Mouse (Mus musculus): ENCODE measurements around the gene Gnat2. TPM values are rescaled to one million over a fixed set of nuclear protein-coding genes. Genes with fewer than 3 reads are reported as not detected.

The Gnat2 gene
- 0.90 and 1.3 TPM in 2 replicates for polyA plus RNA-seq (2016; fragmentation: Nextera tagmentation; extraction: Ambion mirVana)

GRCm38 (mm10) chr3:108092536-108093115 lies at the start of gene Gnat2:
TSS of gene Gnat2 (plus strand) at chr3:108092789.
- Histone ChIP-seq H3K4me3 (no peak within 1 kb of the TSS), H3K4me1 (peaks cover 14% of the 10 kb centered on the region), H3K27ac (replicated peaks) (no peak within 1 kb of the TSS), H3K36me3 (replicated peaks) (no peaks in the 10 kb centered on the region), H3K27me3 (replicated peaks; ENCODE audit: low read depth, poor library complexity, severe bottlenecking) (no peaks in the 10 kb centered on the region), H3K9me3 (no peaks in the 10 kb centered on the region)
- DNase-seq (ENCODE audit: low spot score): no peak
- WGBS: 75% methylated on average over 15 of the region's 15 CpGs

GRCm38 (mm10) chr3:108044394-108045140 lies 48.0 kb upstream of the Gnat2 start, which contains the start of gene Gstm4:
TSS of gene Gstm4 (minus strand) at chr3:108044894.
- Histone ChIP-seq H3K4me1 (peaks cover 18% of the 10 kb centered on the region), H3K27ac (replicated peaks) (peak within 1 kb of the TSS; percentile 81), H3K4me3 (peak within 1 kb of the TSS; percentile 69), H3K9me3 (no peaks in the 10 kb centered on the region), H3K36me3 (replicated peaks) (no peaks in the 10 kb centered on the region), H3K27me3 (replicated peaks; ENCODE audit: low read depth, poor library complexity, severe bottlenecking) (no peaks in the 10 kb centered on the region)
- 7% methylated on average over 29 of the region's 29 CpGs for WGBS
- peak; percentile 87 for DNase-seq (ENCODE audit: low spot score)

- DNase-seq (ENCODE audit: low spot score): no peak
- Histone ChIP-seq H3K9me3 (no peaks in the 10 kb centered on the region), H3K27me3 (replicated peaks; ENCODE audit: low read depth, poor library complexity, severe bottlenecking) (no peaks in the 10 kb centered on the region), H3K27ac (replicated peaks) (no peak overlapping the region), H3K4me3 (no peak overlapping the region), H3K36me3 (replicated peaks) (no peaks in the 10 kb centered on the region), H3K4me1 (peaks cover 11% of the 10 kb centered on the region)
- WGBS: 94% methylated on average over 2 of the region's 2 CpGs
These were observed 45.5 kb upstream of the Gnat2 start for GRCm38 (mm10) chr3:108046944-108047655.

GRCm38 (mm10) chr3:108048306-108048705 lies 44.3 kb upstream of the Gnat2 start:
- peaks cover 11% of the 10 kb centered on the region for H3K4me1 ChIP-seq
- H3K27ac ChIP-seq (replicated peaks): no peak overlapping the region
- no peak for DNase-seq (ENCODE audit: low spot score)
- no peak overlapping the region for H3K4me3 ChIP-seq
- H3K36me3 ChIP-seq (replicated peaks): no peaks in the 10 kb centered on the region
- no peaks in the 10 kb centered on the region for H3K9me3 ChIP-seq
- no peaks in the 10 kb centered on the region for H3K27me3 ChIP-seq (replicated peaks; ENCODE audit: low read depth, poor library complexity, severe bottlenecking)
- WGBS: 82% methylated on average over 3 of the region's 3 CpGs

- H3K27ac ChIP-seq (replicated peaks): no peak overlapping the region
- WGBS: 89% methylated on average over 5 of the region's 5 CpGs
- H3K9me3 ChIP-seq: no peaks in the 10 kb centered on the region
- no peaks in the 10 kb centered on the region for H3K4me1 ChIP-seq
- H3K27me3 ChIP-seq (replicated peaks; ENCODE audit: low read depth, poor library complexity, severe bottlenecking): no peaks in the 10 kb centered on the region
- H3K4me3 ChIP-seq: no peak overlapping the region
- DNase-seq (ENCODE audit: low spot score): no peak
- H3K36me3 ChIP-seq (replicated peaks): no peaks in the 10 kb centered on the region
These were observed 42.1 kb upstream of the Gnat2 start for GRCm38 (mm10) chr3:108050493-108050892.

- WGBS: 23% methylated on average over 7 of the region's 7 CpGs
- Histone ChIP-seq H3K36me3 (replicated peaks) (no peaks in the 10 kb centered on the region), H3K9me3 (no peaks in the 10 kb centered on the region), H3K27me3 (replicated peaks; ENCODE audit: low read depth, poor library complexity, severe bottlenecking) (no peaks in the 10 kb centered on the region), H3K4me3 (peak overlapping the region; percentile 16; the same call in 1 of the 2 replicates), H3K27ac (replicated peaks) (no peak overlapping the region), H3K4me1 (peaks cover 3% of the 10 kb centered on the region; the same call in 1 of the 2 replicates)
- peak; percentile 41 for DNase-seq (ENCODE audit: low spot score)
These were observed 31.2 kb upstream of the Gnat2 start for GRCm38 (mm10) chr3:108061420-108061819.

- 87% methylated on average over 8 of the region's 8 CpGs for WGBS
- DNase-seq (ENCODE audit: low spot score): no peak
- H3K4me1 ChIP-seq: peaks cover 3% of the 10 kb centered on the region; the same call in 1 of the 2 replicates
- no peaks in the 10 kb centered on the region for H3K27me3 ChIP-seq (replicated peaks; ENCODE audit: low read depth, poor library complexity, severe bottlenecking)
- no peak overlapping the region for H3K27ac ChIP-seq (replicated peaks)
- H3K36me3 ChIP-seq (replicated peaks): no peaks in the 10 kb centered on the region
- no peak overlapping the region for H3K4me3 ChIP-seq
- no peaks in the 10 kb centered on the region for H3K9me3 ChIP-seq
These were observed 29.9 kb upstream of the Gnat2 start for GRCm38 (mm10) chr3:108062648-108063047.

GRCm38 (mm10) chr3:108064672-108065071 lies 27.9 kb upstream of the Gnat2 start:
- no peak overlapping the region; the same call in 1 of the 2 replicates for H3K27ac ChIP-seq (replicated peaks)
- 73% methylated on average over 4 of the region's 4 CpGs for WGBS
- no peak overlapping the region for H3K4me3 ChIP-seq
- H3K9me3 ChIP-seq: no peaks in the 10 kb centered on the region
- H3K36me3 ChIP-seq (replicated peaks): no peaks in the 10 kb centered on the region
- H3K4me1 ChIP-seq: peaks cover 10% of the 10 kb centered on the region
- no peak for DNase-seq (ENCODE audit: low spot score)
- H3K27me3 ChIP-seq (replicated peaks; ENCODE audit: low read depth, poor library complexity, severe bottlenecking): no peaks in the 10 kb centered on the region

- 85% methylated on average over 9 of the region's 9 CpGs for WGBS
- Histone ChIP-seq H3K36me3 (replicated peaks) (no peaks in the 10 kb centered on the region), H3K9me3 (no peaks in the 10 kb centered on the region), H3K27me3 (replicated peaks; ENCODE audit: low read depth, poor library complexity, severe bottlenecking) (no peaks in the 10 kb centered on the region), H3K4me3 (no peak overlapping the region), H3K4me1 (peaks cover 10% of the 10 kb centered on the region), H3K27ac (replicated peaks) (no peak overlapping the region)
- no peak for DNase-seq (ENCODE audit: low spot score)
These were observed 27.0 kb upstream of the Gnat2 start for GRCm38 (mm10) chr3:108065551-108065950.

- Histone ChIP-seq H3K36me3 (replicated peaks) (peaks cover 4% of the 10 kb centered on the region; the same call in 1 of the 2 replicates), H3K9me3 (no peaks in the 10 kb centered on the region), H3K4me3 (no peak overlapping the region), H3K27me3 (replicated peaks; ENCODE audit: low read depth, poor library complexity, severe bottlenecking) (no peaks in the 10 kb centered on the region), H3K4me1 (peaks cover 7% of the 10 kb centered on the region; the same call in 1 of the 2 replicates), H3K27ac (replicated peaks) (no peak overlapping the region)
- 78% methylated on average over 6 of the region's 6 CpGs for WGBS
- DNase-seq (ENCODE audit: low spot score): no peak
These were observed 25.1 kb upstream of the Gnat2 start for GRCm38 (mm10) chr3:108067370-108067934.

GRCm38 (mm10) chr3:108068826-108069225 lies 23.8 kb upstream of the Gnat2 start:
- H3K36me3 ChIP-seq (replicated peaks): peaks cover 16% of the 10 kb centered on the region
- WGBS: 10% methylated on average over 1 of the region's 1 CpGs
- H3K27ac ChIP-seq (replicated peaks): peak overlapping the region; percentile 26; the same call in 1 of the 2 replicates
- H3K27me3 ChIP-seq (replicated peaks; ENCODE audit: low read depth, poor library complexity, severe bottlenecking): no peaks in the 10 kb centered on the region
- H3K4me1 ChIP-seq: peaks cover 7% of the 10 kb centered on the region; the same call in 1 of the 2 replicates
- no peaks in the 10 kb centered on the region for H3K9me3 ChIP-seq
- no peak for DNase-seq (ENCODE audit: low spot score)
- H3K4me3 ChIP-seq: no peak overlapping the region

GRCm38 (mm10) chr3:108069231-108069870 lies 23.2 kb upstream of the Gnat2 start:
- WGBS: 74% methylated on average over 13 of the region's 13 CpGs
- no peak overlapping the region for H3K4me3 ChIP-seq
- DNase-seq (ENCODE audit: low spot score): no peak
- peaks cover 7% of the 10 kb centered on the region; the same call in 1 of the 2 replicates for H3K4me1 ChIP-seq
- H3K27me3 ChIP-seq (replicated peaks; ENCODE audit: low read depth, poor library complexity, severe bottlenecking): no peaks in the 10 kb centered on the region
- no peaks in the 10 kb centered on the region for H3K9me3 ChIP-seq
- H3K27ac ChIP-seq (replicated peaks): peak overlapping the region; percentile 26; the same call in 1 of the 2 replicates
- peaks cover 21% of the 10 kb centered on the region for H3K36me3 ChIP-seq (replicated peaks)
